In genomic region chr5:100549311-100549710, GRCm38 (mm10) we compare ENCODE assay signal across 28 mouse cellular contexts. TPM values are rescaled to one million over a fixed set of nuclear protein-coding genes. Genes with fewer than 3 reads are reported as not detected.
A peak's percentile ranks its signal among the peaks of the same experiment; 100 is the strongest.
DNase-seq lines count a peak whose midpoint lies in the region; ATAC-seq and TF ChIP-seq lines count a peak whose summit lies in the region.
"Had no signal": no experiment of that assay in that cellular context is flagged by ENCODE, and none has a peak within 500 bp of the region (broad histone marks: within the 10 kb centered on the region; RNA-seq: fewer than 3 reads in every experiment).

No protein-coding gene starts in this region.

- peak; percentile 63 for DNase-seq in heart, embryonic 10.5 days (ENCODE audit: low spot score)
- DNase-seq in heart, postnatal 4 days: no peak
- DNase-seq in liver, postnatal 0 days: no peak
- no peak for DNase-seq in liver
- DNase-seq in cerebellum, postnatal 25 days: no peak
- DNase-seq: adrenal gland, postnatal 14 days; B cell, adult 2 months; cerebellum, adult 11 months; cerebellum, adult 2 months; cerebellum, adult 9-11 months; cerebellum, postnatal 36 days; embryo, embryonic 11 days; gastrocnemius, postnatal 25 days; heart, adult 2 months; heart, postnatal 36 days had no signal

- TF ChIP-seq CTCF in liver, postnatal 0 days (IDR thresholded peaks at IDR 0.05; ENCODE audit: low read depth): no peak

- peaks cover 56% of the 10 kb centered on the region for H3K36me3 ChIP-seq in heart, embryonic 10.5 days
- peaks cover 45% of the 10 kb centered on the region for H3K36me3 ChIP-seq in liver, postnatal 0 days (replicated peaks; ENCODE audit: insufficient read depth, low read length)
- H3K36me3 ChIP-seq in stomach, embryonic 16.5 days (ENCODE audit: control insufficient read depth, insufficient read depth, low read length): peaks cover 17% of the 10 kb centered on the region; the same call in 1 of the 2 replicates

- no peak overlapping the region for H3K4me2 ChIP-seq in liver, postnatal 0 days (ENCODE audit: low read depth, low read length)
- no peak overlapping the region for H3K4me2 ChIP-seq in stomach, embryonic 16.5 days (ENCODE audit: low read depth, low read length)
- H3K4me2 ChIP-seq: embryonic facial prominence, embryonic 13.5 days; forebrain, embryonic 12.5 days; forebrain, embryonic 15.5 days; heart, embryonic 11.5 days; hindbrain, embryonic 14.5 days had no signal

- ATAC-seq in liver, postnatal 0 days: no peak
- ATAC-seq in stomach, embryonic 16.5 days (ENCODE audit: insufficient read depth, low FRiP score): no peak
- ATAC-seq: forebrain, embryonic 15.5 days; hindbrain, postnatal 0 days; inflammation-experienced regulatory T-cells, adult 6 months; Patski had no signal

- no peak overlapping the region for H3K4me3 ChIP-seq in heart, embryonic 10.5 days
- no peak overlapping the region for H3K4me3 ChIP-seq in liver, postnatal 0 days (ENCODE audit: low read depth, low read length)
- H3K4me3 ChIP-seq in stomach, embryonic 16.5 days (replicated peaks; ENCODE audit: low read length): no peak overlapping the region
- H3K4me3 ChIP-seq: embryonic facial prominence, embryonic 10.5 days; embryonic facial prominence, embryonic 13.5 days; erythroblast, embryonic 14.5 days; forebrain, embryonic 12.5 days; forebrain, embryonic 15.5 days; heart, adult 2 months had no signal

- H3K27me3 ChIP-seq in heart, embryonic 10.5 days (ENCODE audit: insufficient read depth, poor library complexity, severe bottlenecking): no peaks in the 10 kb centered on the region
- no peaks in the 10 kb centered on the region for H3K27me3 ChIP-seq in liver, postnatal 0 days (ENCODE audit: insufficient read depth, low read length)
- no peaks in the 10 kb centered on the region for H3K27me3 ChIP-seq in stomach, embryonic 16.5 days (ENCODE audit: control insufficient read depth, insufficient read depth, low read length)
- H3K27me3 ChIP-seq: CH12.LX; embryonic facial prominence, embryonic 13.5 days; forebrain, embryonic 12.5 days; forebrain, embryonic 15.5 days; Patski had no signal

- no peak overlapping the region for H3K9ac ChIP-seq in liver, postnatal 0 days (replicated peaks)
- no peak overlapping the region for H3K9ac ChIP-seq in stomach, embryonic 16.5 days (ENCODE audit: low read length)
- H3K9ac ChIP-seq: embryonic facial prominence, embryonic 13.5 days; forebrain, embryonic 12.5 days; forebrain, embryonic 15.5 days; hindbrain, embryonic 14.5 days had no signal

- no peak for TF ChIP-seq EP300 in liver, postnatal 0 days (IDR thresholded peaks at IDR 0.05; ENCODE audit: low read depth)

- WGBS in heart, embryonic 10.5 days: 92% methylated on average over 4 of the region's 4 CpGs
- WGBS in liver, postnatal 0 days (ENCODE audit: insufficient replicate concordance): 84% methylated on average over 4 of the region's 4 CpGs
- WGBS in stomach, embryonic 16.5 days: 90% methylated on average over 4 of the region's 4 CpGs

- H3K4me1 ChIP-seq in heart, embryonic 10.5 days: no peaks in the 10 kb centered on the region
- H3K4me1 ChIP-seq in liver, postnatal 0 days (ENCODE audit: insufficient read depth): 0 out of 2 replicates have a peak, but pooled peaks cover 4% of the 10 kb centered on the region
- peaks cover 11% of the 10 kb centered on the region; the same call in 1 of the 2 replicates for H3K4me1 ChIP-seq in stomach, embryonic 16.5 days (ENCODE audit: control insufficient read depth, insufficient read depth, low read length)
- H3K4me1 ChIP-seq: embryonic facial prominence, embryonic 10.5 days; embryonic facial prominence, embryonic 13.5 days; forebrain, embryonic 12.5 days; forebrain, embryonic 15.5 days had no signal

- no peaks in the 10 kb centered on the region for H3K9me3 ChIP-seq in heart, embryonic 10.5 days
- H3K9me3 ChIP-seq in liver, postnatal 0 days (ENCODE audit: low read length): no peaks in the 10 kb centered on the region
- no peaks in the 10 kb centered on the region for H3K9me3 ChIP-seq in stomach, embryonic 16.5 days (replicated peaks; ENCODE audit: control insufficient read depth, low read length)
- H3K9me3 ChIP-seq: embryonic facial prominence, embryonic 10.5 days; embryonic facial prominence, embryonic 13.5 days; forebrain, embryonic 12.5 days; forebrain, embryonic 15.5 days; G1E had no signal

- no peak overlapping the region for H3K27ac ChIP-seq in heart, embryonic 10.5 days
- 0 out of 2 replicates have a peak overlapping the region, but pooled peaks have one; percentile 29 for H3K27ac ChIP-seq in liver, postnatal 0 days (ENCODE audit: low read depth)
- H3K27ac ChIP-seq in stomach, embryonic 16.5 days (ENCODE audit: low read length): peak overlapping the region; percentile 19; the same call in 1 of the 2 replicates
- H3K27ac ChIP-seq: embryonic facial prominence, embryonic 10.5 days; embryonic facial prominence, embryonic 13.5 days; forebrain, embryonic 12.5 days; forebrain, embryonic 15.5 days; heart, adult 2 months; hindbrain, embryonic 14.5 days; hindbrain, postnatal 0 days had no signal

RNA-seq across cellular contexts. Expression of gene Plac8, which starts 22.7 kb away (rescaled TPM):
- 8.5 and 15.2 TPM in 2 replicates for polyA plus RNA-seq in heart, embryonic 10.5 days (2016; fragmentation: Nextera tagmentation; extraction: Ambion mirVana)
- 1 to 10 TPM; 2.8 to 3.0 TPM for total RNA-seq in heart, postnatal 4 days (2021)
- 104 and 109 TPM in 2 replicates for polyA plus RNA-seq in liver, postnatal 0 days (2015; fragmentation: Nextera tagmentation; extraction: Ambion mirVana)
- 226 and 255 TPM in 2 replicates for polyA plus RNA-seq in stomach, embryonic 16.5 days (2015; fragmentation: Nextera tagmentation; extraction: Ambion mirVana)

RNA-seq across cellular contexts. Expression of gene Cops4, which starts 31.2 kb away (rescaled TPM):
- 172 and 203 TPM in 2 replicates for polyA plus RNA-seq in heart, embryonic 10.5 days (2016; fragmentation: Nextera tagmentation; extraction: Ambion mirVana)
- total RNA-seq in heart, postnatal 4 days (2021): 10 to 100 TPM; 91.8 to 92.3 TPM
- 48.5 and 50.1 TPM in 2 replicates for polyA plus RNA-seq in liver, postnatal 0 days (2015; fragmentation: Nextera tagmentation; extraction: Ambion mirVana)
- 163 and 168 TPM in 2 replicates for polyA plus RNA-seq in stomach, embryonic 16.5 days (2015; fragmentation: Nextera tagmentation; extraction: Ambion mirVana)

RNA-seq across cellular contexts. Expression of gene Lin54, which starts 48.9 kb away (rescaled TPM):
- polyA plus RNA-seq in heart, embryonic 10.5 days (2016; fragmentation: Nextera tagmentation; extraction: Ambion mirVana): 10.4 and 13.4 TPM in 2 replicates
- 10 to 100 TPM; 20.7 to 20.9 TPM for total RNA-seq in heart, postnatal 4 days (2021)
- 4.2 and 4.7 TPM in 2 replicates for polyA plus RNA-seq in liver, postnatal 0 days (2015; fragmentation: Nextera tagmentation; extraction: Ambion mirVana)
- polyA plus RNA-seq in stomach, embryonic 16.5 days (2015; fragmentation: Nextera tagmentation; extraction: Ambion mirVana): 11.3 and 12.7 TPM in 2 replicates
